Mouse (Mus musculus) testis, postnatal 10 days (tissue): ENCODE data around the gene Npr1.

Experiments used
- DNase-seq: peaks from one replicate; pipeline ENCODE4 v3.0.0; 2021; ENCODE audit warnings: low spot score

Npr1 gene

DNA sequence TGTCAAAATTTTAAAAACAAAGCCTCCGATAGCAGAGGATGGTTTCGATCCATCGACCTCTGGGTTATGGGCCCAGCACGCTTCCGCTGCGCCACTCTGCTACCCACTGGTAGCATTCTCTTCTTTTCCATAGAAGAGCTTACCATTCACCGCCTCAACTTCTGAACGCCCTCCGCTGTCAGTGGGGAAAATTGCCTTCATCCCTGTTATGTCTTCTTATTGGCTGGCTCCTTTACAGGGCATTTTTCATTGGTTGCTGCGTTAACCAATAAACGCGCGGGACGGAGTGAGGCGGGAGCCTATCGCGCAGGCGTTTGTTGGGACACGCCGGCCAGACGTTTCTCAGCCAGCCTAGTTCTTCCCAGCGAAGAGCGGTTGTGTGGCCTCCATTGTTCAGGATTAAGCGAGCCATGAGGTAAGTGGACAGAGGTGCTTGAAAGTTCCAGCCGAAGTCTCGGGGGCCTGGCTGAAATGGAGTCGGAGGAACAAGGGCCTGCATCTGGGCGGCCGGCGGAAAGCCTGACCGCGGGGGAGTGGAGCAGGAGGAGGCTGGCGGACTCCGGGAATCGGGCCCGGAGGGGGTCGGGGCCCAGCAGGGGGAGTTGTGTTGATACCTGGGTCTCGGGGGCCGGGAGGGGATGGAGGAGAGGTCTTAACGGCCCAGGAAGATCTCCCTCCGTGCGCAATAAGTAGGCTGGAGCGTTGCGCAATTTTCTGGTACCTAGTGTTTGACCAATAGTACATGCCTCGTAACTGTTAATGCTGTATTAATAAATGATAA lies 10.4 kb upstream of the Npr1 start, which contains the start of gene Ilf2:
Ilf2 (plus strand) TSS at position 296 of the 781 bp plus-strand sequence.
- peak; percentile 94 for DNase-seq

DNA sequence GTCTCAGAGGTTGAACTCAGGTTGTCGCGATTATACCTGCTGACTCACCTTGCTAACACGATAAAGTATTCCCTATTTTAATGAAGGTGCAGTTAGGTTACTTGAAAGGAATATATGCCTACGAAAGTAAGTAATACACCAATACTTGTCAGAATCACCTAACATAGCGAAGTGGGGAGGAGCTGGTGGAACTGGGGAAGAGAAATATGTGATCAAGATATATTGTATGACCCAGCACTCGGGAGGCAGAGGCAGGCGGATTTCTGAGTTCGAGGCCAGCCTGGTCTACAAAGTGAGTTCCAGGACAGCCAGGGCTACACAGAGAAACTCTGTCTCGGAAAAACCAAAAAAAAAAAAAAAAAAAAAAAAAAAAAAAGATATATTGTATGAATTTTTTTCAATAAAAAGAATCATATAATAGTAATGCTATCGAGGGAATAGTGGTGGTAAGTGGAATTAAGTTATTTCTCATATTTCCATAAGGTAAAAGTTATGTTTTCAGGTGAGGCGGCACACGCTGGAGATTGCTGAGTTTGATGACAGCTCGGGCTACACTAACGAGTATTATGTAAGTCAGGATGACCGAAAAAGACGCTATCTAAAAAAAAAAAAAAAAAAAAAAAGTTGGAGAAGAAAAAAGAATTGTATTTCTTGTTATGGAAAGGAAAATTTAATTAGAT lies 9.6 kb upstream of the Npr1 start:
- DNase-seq, result no peak

DNA sequence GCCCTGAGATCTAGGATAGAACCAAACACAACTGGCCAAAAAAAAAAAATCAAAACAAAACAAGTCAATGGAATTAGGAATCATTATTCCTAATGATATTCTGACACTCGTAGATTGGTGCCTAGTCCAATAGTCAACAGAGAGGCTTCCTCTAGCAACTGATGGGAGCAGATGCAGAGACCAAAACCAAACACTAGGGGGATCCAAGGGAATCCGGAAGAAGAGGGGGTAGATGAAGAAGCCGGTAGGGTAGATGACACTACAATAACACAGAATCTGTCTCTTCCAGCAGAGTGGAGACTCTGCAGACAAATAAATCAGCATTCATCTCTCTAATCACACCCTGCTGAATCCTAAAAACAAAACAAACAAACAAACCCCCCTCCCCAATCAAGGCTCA lies 6.5 kb upstream of the Npr1 start:
- no peak for DNase-seq

DNA sequence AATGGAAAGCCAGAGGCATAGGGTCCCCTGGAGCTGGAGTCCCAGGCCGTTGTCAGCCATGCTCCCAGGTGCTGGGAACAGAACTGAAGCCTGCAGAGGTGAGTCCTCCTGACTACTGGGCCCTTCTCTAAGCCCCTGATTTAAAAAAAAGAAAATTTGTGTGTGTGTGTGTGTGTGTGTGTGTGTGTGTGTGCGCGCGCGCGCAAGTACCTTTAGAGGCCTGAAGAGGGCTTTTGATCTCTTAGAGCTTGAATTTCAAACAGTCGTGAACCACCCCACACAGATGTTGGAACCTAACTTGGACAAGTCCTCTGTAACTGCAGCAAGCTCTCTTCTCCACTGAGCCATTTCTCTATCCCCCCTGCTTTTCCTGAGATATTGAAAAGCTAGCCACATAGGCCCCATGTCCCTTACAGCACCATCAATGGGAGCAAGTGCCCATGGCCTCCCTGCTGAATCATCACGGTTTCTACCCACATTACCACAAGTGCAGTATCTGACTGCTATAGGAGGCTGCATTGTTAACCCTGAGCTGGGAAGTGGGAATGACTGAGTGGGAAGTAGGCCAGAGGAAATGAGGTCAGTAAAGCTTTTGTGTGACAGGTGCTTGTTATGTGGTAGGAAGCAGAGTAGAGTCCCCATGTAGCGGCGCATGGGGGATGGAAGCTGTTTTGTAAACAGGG lies 2.1 kb upstream of the Npr1 start:
- DNase-seq, result no peak

DNA sequence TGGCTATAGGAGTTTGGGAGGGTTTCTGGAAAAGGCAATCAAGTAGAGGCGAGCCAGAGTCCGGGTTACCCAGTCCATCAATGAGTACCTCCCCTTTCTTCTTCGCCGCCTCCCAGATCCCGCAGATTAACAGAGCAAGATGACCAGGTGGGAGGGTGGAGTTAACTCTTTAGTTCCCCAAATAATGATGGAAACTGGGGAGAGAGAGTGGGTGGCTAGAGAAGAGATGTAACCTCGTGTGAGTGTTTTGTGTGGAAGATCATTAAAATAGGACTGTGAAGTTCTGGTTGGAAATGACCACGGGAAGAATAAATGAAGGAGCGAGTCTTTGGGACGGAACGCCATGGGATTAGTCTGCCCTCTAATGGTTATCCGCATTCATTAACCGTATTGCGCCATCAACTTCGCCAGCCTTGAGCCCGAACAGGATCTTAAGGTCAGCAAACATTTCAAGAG lies 673 bp upstream of the Npr1 start:
- peak; percentile 60 for DNase-seq

DNA sequence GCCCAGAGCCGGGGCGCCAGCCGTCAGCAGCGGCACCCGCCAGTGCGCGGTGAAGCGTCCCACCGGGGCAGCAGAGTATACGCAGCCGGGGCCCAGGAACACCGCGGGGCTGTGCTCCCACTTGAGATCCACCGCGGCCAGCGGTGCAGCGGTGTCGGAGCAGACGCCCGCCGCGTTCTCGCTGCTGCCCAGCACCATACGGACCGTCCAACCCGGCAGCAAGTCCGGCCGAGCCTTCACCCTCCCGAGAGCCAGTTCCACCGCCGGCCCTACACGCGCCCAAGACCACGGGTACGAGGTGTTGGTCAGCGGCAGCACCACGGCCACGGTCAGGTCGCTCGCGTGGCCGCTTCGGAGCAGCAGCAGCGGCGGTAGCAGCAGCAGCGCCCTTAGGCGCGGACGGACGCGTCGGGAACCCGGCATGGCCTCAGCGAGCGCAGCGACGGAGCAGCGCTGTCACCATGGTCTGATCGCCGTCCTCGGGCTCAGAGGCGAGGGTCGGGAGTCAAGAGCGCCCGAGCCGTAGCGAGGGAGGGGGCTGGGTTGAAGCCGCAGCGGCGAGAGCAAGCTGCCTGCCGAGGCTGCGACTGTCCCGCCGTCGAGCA lies 483 bp downstream of the Npr1 start:
- peak; percentile 76 for DNase-seq

DNA sequence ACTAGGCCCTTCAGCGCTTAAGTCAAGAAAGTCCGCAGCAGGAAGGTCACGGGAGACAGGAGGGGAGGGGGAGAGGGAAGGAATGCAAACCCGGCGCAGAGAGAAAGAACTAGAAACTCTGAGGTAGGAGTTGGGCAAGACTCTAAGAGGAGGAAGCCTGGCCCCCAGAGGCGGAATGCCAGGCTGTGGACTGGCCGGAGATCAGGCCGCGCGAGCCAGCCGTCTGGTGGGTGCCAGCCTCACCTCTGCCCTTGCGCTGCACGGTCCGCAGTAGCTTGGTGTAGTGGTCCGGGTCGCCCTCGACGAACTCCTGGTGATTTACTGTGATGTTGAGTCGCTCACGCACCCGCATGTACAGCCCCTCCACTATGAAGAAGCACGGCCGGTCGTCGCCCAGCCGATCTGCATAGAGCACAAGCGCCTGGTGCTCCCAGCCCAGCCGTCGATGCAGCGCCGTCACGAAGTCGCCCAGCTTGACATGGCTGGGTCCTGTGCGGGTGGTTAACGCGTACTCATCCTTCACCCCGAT lies 1.1 kb downstream of the Npr1 start:
- DNase-seq, result peak; percentile 67

DNA sequence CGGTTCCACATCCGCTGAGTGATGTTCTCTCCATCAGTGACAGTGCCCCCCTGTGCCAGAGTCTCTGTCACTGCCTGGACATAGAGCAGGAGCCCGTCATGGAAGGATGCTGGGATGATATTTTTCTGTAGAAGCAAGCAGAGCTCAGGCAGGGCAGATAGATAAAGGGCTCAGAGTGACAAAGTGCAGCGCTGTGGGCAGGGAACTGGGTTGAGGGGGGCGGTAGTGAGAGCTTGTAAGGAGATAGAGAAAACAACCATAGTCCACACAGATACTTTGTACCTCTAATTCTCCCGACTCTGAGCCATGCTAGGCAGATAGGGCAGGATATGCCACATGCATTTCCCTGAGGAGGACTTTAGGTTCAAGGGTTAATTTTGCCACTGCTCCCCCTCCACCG lies 3.1 kb downstream of the Npr1 start:
- no peak for DNase-seq

DNA sequence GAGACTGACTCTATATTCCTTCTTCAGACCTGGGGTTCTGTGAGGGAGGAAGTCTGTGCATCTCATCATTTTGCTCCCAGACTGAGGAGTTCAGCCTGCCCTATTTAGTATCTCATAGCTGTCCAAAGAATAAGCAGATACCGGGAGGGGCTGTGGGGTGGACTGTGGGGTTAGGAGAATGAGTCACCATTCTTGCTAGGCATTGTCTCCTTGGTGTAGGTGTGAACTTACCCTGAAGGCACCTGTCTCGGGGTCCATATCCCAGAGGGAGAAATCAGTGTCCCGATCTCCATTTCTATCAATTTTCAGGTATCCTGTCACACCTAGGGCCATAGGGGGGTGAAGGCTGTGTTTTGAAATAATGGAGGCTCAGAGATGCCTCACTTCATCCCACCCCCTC lies 3.7 kb downstream of the Npr1 start:
- no peak for DNase-seq

DNA sequence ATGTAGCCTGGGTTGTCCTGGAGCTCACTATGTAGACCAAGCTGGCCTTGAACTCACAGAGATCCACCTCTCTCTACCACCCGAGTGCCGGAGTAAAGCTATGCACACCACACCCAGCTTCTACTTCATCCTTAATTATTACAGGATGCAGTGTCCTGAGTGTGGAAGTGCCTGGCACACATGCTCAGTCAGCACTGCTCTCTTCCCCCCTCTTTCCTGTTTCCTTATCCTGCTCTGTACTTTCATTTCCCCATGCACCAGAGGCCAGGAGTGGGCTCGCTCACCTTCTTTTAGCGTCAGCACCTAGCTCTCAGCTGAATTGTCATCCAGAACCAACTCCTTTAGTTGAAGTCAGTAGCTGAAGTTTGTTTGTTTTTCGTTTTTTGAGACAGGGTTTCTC lies 5.4 kb downstream of the Npr1 start:
- no peak for DNase-seq

DNA sequence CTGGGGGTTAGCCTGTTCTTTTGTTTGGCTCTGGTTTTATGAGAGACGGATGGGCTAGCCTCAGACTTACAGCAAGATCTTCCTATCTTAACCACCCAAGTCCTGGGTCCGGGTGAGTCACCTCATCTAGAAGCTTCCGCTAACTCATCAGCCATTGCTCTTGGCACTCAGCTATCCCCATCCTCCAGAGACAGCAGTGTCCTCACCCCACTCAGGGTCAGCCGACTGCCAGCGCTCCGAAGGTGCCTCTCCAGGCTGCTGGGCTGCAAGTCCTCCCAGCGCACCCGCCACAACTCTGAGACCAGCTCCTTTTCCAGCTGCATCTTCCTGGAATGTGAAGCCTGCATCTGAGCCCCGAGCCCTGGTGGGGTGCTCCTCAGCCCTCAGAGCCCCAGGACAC lies 5.9 kb downstream of the Npr1 start:
- DNase-seq, result no peak

DNA sequence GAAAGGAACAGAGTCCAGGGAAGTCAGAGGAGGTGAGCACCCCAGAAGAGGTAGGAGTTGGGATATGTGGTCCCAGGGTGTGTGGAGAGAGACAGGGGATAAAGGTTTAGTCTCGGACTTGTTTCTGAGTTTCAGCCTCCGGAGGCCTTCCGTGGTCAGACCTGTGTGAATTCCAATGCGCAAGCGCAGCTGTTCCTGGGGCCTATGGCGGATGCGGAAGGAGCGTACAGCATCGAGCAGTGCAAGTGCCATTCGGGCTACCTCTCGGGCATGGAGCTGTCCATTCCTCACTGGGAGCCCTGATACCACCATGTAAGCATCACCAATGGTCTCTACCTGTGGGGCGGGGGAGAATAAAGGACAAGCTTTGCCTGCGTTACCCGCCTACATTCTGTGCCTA lies 10.7 kb downstream of the Npr1 start:
- no peak for DNase-seq

DNA sequence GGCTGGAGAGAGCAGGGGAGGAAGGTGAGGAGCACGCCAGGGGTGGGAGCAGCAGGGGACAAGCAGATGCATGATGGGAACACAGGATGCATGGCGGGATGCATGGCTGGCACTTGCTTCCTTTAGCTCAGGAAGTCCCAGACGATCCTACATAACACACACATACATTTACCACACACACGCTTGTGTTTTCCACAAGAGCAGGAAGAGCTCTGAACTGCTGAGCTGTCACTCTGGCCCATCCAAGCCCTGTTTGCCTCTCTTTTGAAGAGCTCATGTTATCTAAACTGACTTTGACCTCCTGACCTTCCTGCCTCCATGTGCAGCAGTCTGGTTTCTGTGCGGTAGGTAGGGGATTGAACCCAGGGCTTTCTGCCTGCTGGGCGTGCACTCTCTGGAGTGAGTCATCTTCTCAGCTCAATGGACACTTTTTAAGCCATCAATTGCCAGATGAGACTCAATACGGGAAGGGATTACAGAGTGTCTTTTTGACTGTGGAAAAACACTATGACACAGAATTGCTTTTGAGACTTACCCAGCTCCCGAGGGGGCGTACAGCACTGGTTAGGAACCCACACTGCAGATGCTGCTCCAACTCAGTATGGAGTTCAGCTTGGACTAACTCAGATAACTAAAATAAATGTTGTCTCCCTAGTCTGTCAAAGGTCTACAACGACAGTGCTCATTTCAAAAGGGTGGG lies 14.1 kb downstream of the Npr1 start:
- no peak for DNase-seq

DNA sequence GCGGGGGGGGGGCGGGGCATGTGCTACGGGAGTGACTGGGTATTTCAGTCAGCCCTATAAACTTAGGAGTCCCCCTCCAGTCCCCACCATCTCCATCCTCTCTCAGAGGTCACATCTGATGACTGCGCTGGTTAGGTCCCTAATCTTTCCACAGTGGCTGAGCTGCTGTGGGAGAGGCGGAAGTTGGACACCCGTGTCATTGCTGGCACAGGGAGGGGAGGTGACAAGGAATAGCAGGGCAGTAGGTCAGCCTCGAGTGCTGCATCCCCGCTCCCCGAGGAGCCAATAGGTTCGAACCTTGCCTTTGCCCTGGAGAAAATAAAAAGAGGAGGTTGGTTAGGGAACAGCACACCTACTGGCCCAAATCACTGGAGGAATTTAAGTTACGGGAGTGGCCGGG lies 14.8 kb downstream of the Npr1 start:
- no peak for DNase-seq

DNA sequence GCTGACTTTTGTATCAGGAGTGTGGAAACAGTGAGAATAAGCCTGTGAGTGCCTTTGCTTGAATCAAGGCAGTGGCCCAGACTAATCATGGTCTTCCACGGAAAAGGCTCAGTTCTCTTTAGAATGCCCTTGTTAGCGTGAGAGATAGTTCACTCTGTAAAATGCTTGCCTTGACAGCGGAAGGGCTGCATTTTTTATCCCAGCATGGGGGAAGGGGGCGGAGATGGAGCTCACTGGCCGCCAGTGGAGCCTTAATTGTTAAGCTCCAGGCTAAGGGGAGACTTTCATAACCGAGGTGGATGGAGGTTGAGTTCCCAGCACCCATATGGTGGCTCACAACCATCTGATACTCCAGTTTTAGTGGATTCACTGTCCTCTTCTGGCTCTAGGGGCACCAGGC lies 17.0 kb downstream of the Npr1 start:
- DNase-seq, result no peak

DNA sequence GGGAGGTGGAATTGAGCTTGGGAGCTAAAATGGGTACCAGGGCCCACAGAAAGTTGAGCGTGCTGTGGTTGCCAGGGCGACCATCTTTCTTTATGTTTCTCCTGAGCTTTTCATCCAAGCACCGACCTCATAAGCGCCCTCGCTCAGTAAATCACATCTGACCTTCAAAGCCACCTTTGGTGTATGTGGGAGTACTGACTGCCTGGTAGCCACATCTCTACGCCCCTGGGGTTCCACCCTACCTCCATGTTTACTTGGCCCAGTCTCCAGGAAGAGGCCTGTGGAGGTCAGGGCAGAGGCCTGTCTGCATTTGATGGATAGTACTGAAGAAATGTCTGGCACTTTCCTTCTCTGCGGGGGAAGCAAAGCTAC lies 18.6 kb downstream of the Npr1 start:
- no peak for DNase-seq

DNA sequence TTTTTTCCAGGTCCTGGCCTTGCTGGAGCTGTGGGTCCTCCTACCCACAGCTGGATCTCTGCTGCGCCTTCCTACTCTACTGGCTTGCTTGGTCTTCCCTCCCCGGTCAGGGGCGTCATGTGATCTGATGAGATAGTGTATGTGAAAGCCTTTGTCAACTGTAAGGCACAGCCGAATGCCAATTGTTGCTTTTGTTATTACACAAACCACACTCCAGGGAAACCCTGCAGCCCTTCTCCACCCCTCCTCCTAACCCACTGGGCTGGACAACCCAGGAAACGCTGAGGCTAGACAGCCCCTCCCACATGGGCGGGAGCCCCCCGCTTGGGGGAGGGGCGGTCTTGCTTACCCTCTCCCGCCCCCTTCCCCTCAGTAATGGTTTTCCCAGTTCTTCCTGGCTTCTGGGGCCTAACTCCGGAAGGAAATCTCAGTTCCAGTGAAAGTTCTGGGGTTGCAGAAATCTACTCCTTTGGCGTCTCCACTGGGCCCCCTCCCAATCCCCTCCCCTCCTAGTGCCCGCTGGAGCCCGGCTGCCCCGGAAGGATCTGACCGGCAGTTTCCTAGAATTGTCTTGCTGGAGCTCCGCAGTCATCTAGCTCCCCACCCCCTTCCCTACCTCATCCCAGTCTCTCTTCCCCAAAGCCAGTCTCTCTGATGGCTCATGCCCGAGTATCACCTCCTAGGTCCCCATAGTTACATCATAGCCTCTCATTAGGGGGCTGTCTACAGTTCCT lies 19.1 kb downstream of the Npr1 start:
- peak; percentile 91 for DNase-seq

DNA sequence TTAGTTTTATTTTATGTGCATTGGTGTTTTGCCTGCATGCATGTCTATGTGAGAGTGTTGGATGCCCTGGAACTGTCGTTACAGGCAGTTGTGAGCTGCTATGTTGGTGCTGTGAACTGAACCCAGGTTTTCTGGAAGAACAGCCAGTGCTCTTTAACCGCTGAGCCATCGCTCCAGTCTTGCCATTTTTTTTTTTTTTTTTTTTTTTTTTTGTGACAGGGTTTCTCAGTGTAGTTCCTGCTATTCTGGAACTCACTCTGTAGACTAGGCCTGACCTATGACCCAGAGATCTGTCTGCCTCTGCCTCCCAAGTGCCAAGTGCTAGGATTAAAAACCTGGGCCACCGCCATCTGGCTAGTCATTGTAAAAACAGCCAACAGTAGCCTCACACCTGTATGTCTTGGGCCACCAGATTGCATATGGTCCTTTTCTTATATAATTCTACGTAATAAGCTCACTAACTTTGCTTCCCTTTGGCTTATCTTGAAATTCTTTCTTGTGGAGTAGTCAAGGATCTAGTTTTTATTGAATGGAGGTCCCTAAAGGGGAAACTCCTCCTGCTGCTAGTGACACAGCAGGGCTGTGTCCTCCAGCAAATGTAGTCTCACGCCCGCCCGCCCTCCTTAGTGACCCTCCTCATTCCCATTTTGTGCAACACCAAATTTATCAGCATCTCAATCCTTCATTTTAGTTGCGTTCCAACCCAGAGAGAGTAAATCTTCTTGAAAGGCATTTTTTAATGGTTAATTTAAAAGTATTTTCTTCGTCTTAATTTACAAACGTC lies 20.1 kb downstream of the Npr1 start:
- no peak for DNase-seq

DNA sequence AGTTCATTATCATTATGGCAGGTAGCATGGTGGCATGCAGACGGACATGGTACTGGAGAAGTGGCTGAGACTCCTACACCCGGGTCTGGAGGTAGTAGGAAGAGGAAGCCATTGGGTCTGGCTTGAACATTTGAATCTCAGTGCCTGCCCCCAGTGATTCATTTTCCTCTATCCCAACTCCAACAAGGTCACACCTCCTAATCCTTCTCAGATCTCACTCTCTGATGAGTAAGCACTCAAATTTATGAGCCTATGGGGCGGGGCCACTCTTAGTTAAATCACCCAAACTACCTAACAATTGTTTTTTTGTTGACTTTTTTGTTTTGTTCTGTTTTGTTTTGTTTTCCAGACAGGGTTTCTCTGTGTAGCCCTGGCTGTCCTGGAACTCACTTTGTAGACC lies 21.7 kb downstream of the Npr1 start:
- DNase-seq, result no peak

DNA sequence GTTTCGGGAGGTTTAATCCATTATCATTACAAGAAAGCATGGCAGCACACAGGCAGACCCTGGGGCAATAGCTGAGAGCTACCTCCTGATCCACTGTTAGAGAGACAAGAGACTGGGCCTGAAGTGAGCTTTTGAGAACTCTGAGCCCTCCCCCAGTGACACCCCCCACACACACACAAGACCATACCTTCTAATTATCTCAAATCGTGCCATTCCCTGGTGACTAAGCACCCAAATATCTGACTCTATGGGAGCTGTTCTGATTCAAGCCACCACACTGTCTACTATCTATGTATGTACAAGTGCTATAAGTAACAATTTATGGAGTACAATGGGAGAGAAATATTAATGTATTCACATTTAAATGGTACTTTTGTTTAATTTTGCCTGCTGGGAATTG lies 24.9 kb downstream of the Npr1 start:
- DNase-seq, result no peak
